Mouse (Mus musculus) small intestine, adult 2 months (tissue): ENCODE measurements at regions not wholly inside any gene's neighbourhood (a gene's known extent, or its start where the extent isn't known, plus 50 kb on each side); places are given as distances from the start of the nearest gene placed in this dataset.

Experiments
- CTCF ChIP-seq: fragments of 200-500 bp; IDR thresholded peaks from 2 replicates; pipeline ENCODE4 v1.5.1; 2012; ENCODE audit warnings: low read depth, mild to moderate bottlenecking, control low read depth, inconsistent platforms, low read length, moderate library complexity, mixed read lengths; ENCODE audit not compliant: insufficient replicate concordance, insufficient read length; ENCODE audit errors: extremely low read depth
- POLR2A ChIP-seq: fragments of 200-500 bp; IDR thresholded peaks from 2 replicates; pipeline ENCODE4 v1.6.1; 2012; ENCODE audit warnings: low read depth, mild to moderate bottlenecking, control low read depth, inconsistent platforms, low read length, moderate library complexity

DNA sequence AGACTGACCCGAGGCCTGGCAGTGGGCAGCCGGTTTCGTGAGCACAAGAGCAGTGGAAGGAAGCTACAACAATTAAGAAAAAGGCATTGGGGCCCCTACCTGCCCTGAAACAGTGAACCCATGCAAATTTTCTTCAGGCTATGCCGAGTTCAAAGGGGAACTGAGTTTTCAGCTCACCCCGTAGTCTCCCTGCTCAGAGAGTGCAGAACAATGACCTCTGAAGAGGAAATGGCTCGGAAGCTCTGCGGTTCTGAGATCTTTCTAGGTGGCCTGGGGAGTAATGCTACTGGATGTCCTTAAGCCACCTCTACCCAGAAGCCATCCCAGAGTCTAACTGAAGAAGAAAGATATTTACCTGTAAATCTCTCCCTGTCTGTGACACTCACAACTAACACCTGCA is 196.3 kb upstream of the Mon1b start:
- TF ChIP-seq CTCF (no peak), POLR2A (no peak)
